Mouse (Mus musculus): ENCODE data around the gene Def8.

GRCm38 (mm10) chr8:123478456-123479218, 55.3 kb downstream of the Def8 start:
- TF ChIP-seq CTCF (IDR thresholded peaks at IDR 0.05; ENCODE audit: control insufficient read depth, insufficient read depth, insufficient replicate concordance, low read depth, low read length) (no peak), POLR2A (IDR thresholded peaks at IDR 0.05; ENCODE audit: control insufficient read depth, low read depth, low read length) (no peak)
